Mouse (Mus musculus) activated CD4-positive, CD25-positive, alpha-beta regulatory T cell (primary cell): ENCODE measurements around the gene Aacs. TPM values are rescaled to one million over a fixed set of nuclear protein-coding genes. Genes with fewer than 3 reads are reported as not detected.

Experiments used
- polyA plus RNA-seq, 2 experiments: library from polyadenylated mRNA; unstranded; fragments of 100-300 nt; shearing (Covaris generic); gene quantifications; one replicate each; pipeline ENCODE4 v1.2.1; 2017

Aacs gene
- 10 to 100 TPM; 23.3 to 33.1 TPM for polyA plus RNA-seq

GRCm38 (mm10) chr5:125475601-125476285 lies at the start of gene Aacs:
Gene Aacs (plus strand): TSS chr5:125475814.

DNA sequence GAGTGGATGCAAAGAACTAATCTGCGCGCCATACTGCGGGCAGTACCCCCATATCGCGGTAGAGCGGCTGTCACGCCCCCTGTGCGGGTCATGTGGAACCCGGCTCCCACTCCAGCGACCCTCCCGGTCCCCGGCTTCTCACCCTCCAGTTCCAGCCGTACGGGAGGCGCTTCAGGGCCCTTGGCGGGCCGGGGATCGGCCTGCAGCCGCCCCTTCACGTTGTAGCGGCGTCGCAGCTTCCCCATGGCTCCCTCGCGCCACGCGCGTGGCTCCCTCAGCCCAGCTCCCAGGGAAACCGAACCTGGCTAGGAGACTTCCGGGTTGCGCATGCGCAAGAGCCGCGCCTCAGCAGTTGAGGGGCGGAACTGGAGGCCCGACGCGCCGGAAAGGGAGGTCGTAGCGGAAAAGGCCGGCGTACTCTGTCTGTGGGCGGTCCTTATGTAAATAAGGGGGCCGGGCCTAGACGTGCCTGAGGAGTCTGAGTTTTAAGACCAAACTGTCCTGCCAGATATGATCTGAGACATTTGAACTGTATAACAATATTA lies 41.7 kb upstream of the Aacs start, which contains the start of gene Dhx37:
TSS of gene Dhx37 (minus strand) at position 329 of the 545 bp plus-strand sequence.

GRCm38 (mm10) chr5:125441234-125442114 lies 34.1 kb upstream of the Aacs start, which contains the start of gene Bri3bp:
Gene Bri3bp (plus strand): TSS chr5:125441568.

DNA sequence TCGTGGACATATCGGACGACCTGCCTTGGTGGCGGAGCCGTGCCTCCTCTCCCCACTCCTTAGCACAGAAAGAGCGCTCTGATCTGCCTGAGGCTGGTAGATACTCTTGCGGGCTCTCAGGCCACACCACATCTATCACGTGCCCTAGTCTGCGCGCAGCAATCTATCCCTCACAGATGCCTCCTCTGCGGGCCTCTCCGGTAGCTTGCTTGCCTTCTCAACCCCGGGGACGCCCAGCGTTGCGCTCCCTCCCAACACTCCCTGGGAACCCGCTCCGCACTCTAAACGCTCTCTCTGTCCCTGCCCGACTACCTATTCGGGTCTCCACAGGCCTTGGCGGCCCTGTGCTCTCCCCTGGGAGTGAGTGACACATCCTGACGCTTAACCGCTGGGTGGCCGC lies 56.0 kb downstream of the Aacs start, which contains the start of gene Tmem132b:
TSS of gene Tmem132b (plus strand) at position 141 of the 400 bp plus-strand sequence.

Other genes starting within 250 kb of the Aacs start
- gene Scarb1, start 134.7 kb upstream of the Aacs start, polyA plus RNA-seq = 10 to 100 TPM; 12.3 to 19.1 TPM
- gene Gm10382, start 86.5 kb upstream of the Aacs start, polyA plus RNA-seq = 1 to 10 TPM in 1 of 2 experiments, under 1 TPM in 1; 0.88 to 3.8 TPM
- 1,000 to 10,000 TPM in 1 of 2 experiments, 100 to 1,000 TPM in 1; 906 to 1,048 TPM for gene Ubc, start 85.6 kb upstream of the Aacs start, polyA plus RNA-seq
- 10 to 100 TPM; 11.0 to 16.4 TPM for gene Dhx37, start 41.7 kb upstream of the Aacs start, polyA plus RNA-seq
- 10 to 100 TPM; 28.5 to 32.3 TPM for gene Bri3bp, start 34.2 kb upstream of the Aacs start, polyA plus RNA-seq
- gene Tmem132b, start 56.0 kb downstream of the Aacs start, polyA plus RNA-seq = under 1 TPM in 1 of 2 experiments, not detected in 1; 0.17 TPM